Mouse (Mus musculus) heart, adult 2 months (tissue): ENCODE results near the gene Tpgs1. TPM values are rescaled to one million over a fixed set of nuclear protein-coding genes. Genes with fewer than 3 reads are reported as not detected.

Experiments used
- DNase-seq, 2 experiments: peaks; one replicate each; pipeline ENCODE4 v3.0.0; 2021
- H3K27ac ChIP-seq: fragments of 200-600 bp; 2 replicates; pipeline ENCODE4 v1.8.1; 2022
- H3K27me3 ChIP-seq: fragments of 200-500 bp; 2 replicates; pipeline ENCODE4 v1.6.1; 2012; ENCODE audit warnings: mild to moderate bottlenecking, low read length, inconsistent platforms, mixed read lengths; ENCODE audit not compliant: control insufficient read depth, insufficient read depth
- H3K36me3 ChIP-seq: fragments of 200-500 bp; 2 replicates; pipeline ENCODE4 v1.6.1; 2012; ENCODE audit warnings: low read length, inconsistent platforms; ENCODE audit not compliant: control insufficient read depth, insufficient read depth
- H3K4me1 ChIP-seq: fragments of 200-500 bp; 2 replicates; pipeline ENCODE4 v1.6.1; 2011; ENCODE audit warnings: low read length; ENCODE audit not compliant: control insufficient read depth, insufficient read depth
- H3K4me3 ChIP-seq: fragments of 200-600 bp; 2 replicates; pipeline ENCODE4 v1.8.1; 2022
- H3K79me2 ChIP-seq: fragments of 200-500 bp; replicated peaks from 2 replicates; pipeline ENCODE4 v1.6.1; 2012; ENCODE audit warnings: mild to moderate bottlenecking, inconsistent platforms, low read length, moderate library complexity, mixed read lengths; ENCODE audit not compliant: control insufficient read depth, insufficient read depth
- H3K9ac ChIP-seq: fragments of 200-500 bp; 2 replicates; pipeline ENCODE4 v1.6.1; 2012; ENCODE audit warnings: low read depth, mild to moderate bottlenecking, control low read depth, inconsistent platforms, low read length, mixed read lengths
- CTCF ChIP-seq: fragments of 200-600 bp; IDR thresholded peaks from 2 replicates; pipeline ENCODE4 v1.8.1; 2022; ENCODE audit warnings: antibody characterized with exemption, mild to moderate bottlenecking, moderate library complexity
- EP300 ChIP-seq: fragments of 200-500 bp; IDR thresholded peaks from 2 replicates; pipeline ENCODE4 v1.6.1; 2011; ENCODE audit warnings: low read depth, low read length, control low read depth; ENCODE audit not compliant: insufficient read depth
- POLR2A ChIP-seq: fragments of 200-500 bp; IDR thresholded peaks from 2 replicates; pipeline ENCODE4 v1.6.1; 2011; ENCODE audit warnings: mild to moderate bottlenecking, low read depth, low read length, control low read depth; ENCODE audit not compliant: insufficient read depth
- whole genome bisulfite sequencing: fragments of 180-500 bp; shearing (Covaris S2); methylation state at CpG from one replicate; pipeline ENCODE4 v1.1.7; 2018; 5-methylcytosine and 5-hydroxymethylcytosine counted together
- intact Hi-C: fragments of 180-260 bp; cut with DNase I; formaldehyde crosslinking; loops from one replicate; pipeline ENCODE4 v1.15.1; 2025
- polyA plus RNA-seq: library from polyadenylated mRNA; depleted of rRNA; stranded (reverse); fragments of >200 nt; gene quantifications from 2 replicates; pipeline ENCODE4 v1.2.3, GENCODE M21; 2012
- total RNA-seq, 2 experiments: library from RNA; stranded (reverse); gene quantifications; 2 replicates each; pipeline ENCODE4 v1.2.3; 2021

Gene Tpgs1
- total and polyA plus RNA-seq, 3 experiments = 16.5 to 28.1 (median 18.8) TPM

- Histone ChIP-seq H3K79me2 (no peaks in the 10 kb centered on the region), H3K9ac (no peak within 1 kb of the TSS), H3K36me3 (no peaks in the 10 kb centered on the region), H3K27ac (no peak within 1 kb of the TSS), H3K4me3 (no peak within 1 kb of the TSS), H3K27me3 (no peaks in the 10 kb centered on the region), H3K4me1 (no peaks in the 10 kb centered on the region)
- WGBS = 14% methylated on average over 13 of the region's 13 CpGs
- TF ChIP-seq CTCF (peak; percentile 95), EP300 (no peak)
- intact Hi-C loops = loop anchor here (10.0 kb wide), 1 partner anchor 909 kb away; the partner anchor contains the start of gene Ccdc105
- DNase-seq = peak; percentile 60 to 75
Measured at GRCm38 (mm10) chr10:79664131-79664665, 5.0 kb upstream of the Tpgs1 start, which contains the start of gene Madcam1. Gene Madcam1 (plus strand): TSS chr10:79664559.

DNA sequence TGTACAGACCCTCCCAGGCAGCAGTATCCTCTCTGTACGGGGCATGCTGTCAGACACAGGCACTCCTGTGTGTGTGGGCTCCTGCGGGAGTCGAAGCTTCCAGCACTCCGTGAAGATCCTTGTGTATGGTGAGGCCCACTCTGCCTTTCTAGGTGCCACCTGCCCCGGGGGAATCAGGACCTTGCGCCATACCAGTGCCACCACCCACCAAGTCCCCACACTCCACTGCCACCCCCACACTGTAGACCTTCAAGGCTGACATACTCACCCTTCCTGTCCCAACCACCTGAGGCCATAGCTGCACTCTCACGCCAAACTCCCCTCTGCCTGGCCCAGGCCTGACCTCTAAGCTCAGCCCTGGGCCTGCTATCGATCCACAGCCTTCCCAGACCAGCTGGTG is 4.1 kb upstream of the Tpgs1 start:
- no peaks in the 10 kb centered on the region for H3K27me3 ChIP-seq
- H3K4me1 ChIP-seq = peaks cover under 1% of the 10 kb centered on the region; the same call in 1 of the 2 replicates
- TF ChIP-seq EP300 = no peak
- TF ChIP-seq POLR2A = no peak
- TF ChIP-seq CTCF = no peak
- intact Hi-C loops = loop anchor here (10.0 kb wide), 1 partner anchor 910 kb away; the partner anchor contains the start of gene Ccdc105
- H3K9ac ChIP-seq = no peak overlapping the region
- DNase-seq = no peak
- no peak overlapping the region for H3K27ac ChIP-seq
- no peaks in the 10 kb centered on the region for H3K36me3 ChIP-seq
- no peak overlapping the region for H3K4me3 ChIP-seq
- no peaks in the 10 kb centered on the region for H3K79me2 ChIP-seq
- 83% methylated on average over 8 of the region's 8 CpGs for WGBS

GRCm38 (mm10) chr10:79666493-79666892 is 2.7 kb upstream of the Tpgs1 start:
- Histone ChIP-seq H3K4me3 (no peak overlapping the region), H3K79me2 (no peaks in the 10 kb centered on the region), H3K9ac (no peak overlapping the region), H3K4me1 (peaks cover 5% of the 10 kb centered on the region; the same call in 1 of the 2 replicates), H3K36me3 (no peaks in the 10 kb centered on the region), H3K27ac (no peak overlapping the region), H3K27me3 (no peaks in the 10 kb centered on the region)
- no peak for DNase-seq
- intact Hi-C loops = loop anchor here (10.0 kb wide), 1 partner anchor 912 kb away; the partner anchor contains the start of gene Ccdc105
- WGBS = 66% methylated on average over 9 of the region's 9 CpGs
- TF ChIP-seq EP300 = no peak
- no peak for TF ChIP-seq CTCF
- TF ChIP-seq POLR2A = no peak

DNA sequence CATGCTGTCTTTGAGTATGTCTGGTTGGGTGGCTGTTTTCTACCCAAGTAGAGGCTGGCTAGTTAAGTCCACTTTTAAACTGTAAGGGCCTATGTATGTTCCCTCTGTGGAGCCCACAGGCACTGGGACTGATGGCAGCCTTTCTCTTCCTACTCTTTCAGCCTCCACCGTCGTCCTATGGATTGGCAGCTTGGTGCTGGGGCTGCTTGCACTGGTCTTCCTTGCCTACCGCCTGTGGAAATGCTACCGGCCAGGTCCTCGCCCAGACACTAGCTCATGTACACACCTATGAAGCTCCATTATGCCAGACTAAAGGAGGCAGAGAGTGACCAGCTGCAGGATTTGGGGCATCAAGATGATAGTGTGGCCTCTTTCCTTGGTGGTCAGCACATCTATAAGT is 1.1 kb upstream of the Tpgs1 start:
- Histone ChIP-seq H3K4me3 (no peak overlapping the region), H3K4me1 (peaks cover 5% of the 10 kb centered on the region; the same call in 1 of the 2 replicates), H3K27ac (no peak overlapping the region), H3K36me3 (no peaks in the 10 kb centered on the region), H3K27me3 (no peaks in the 10 kb centered on the region), H3K9ac (no peak overlapping the region), H3K79me2 (no peaks in the 10 kb centered on the region)
- TF ChIP-seq CTCF = no peak
- no peak for TF ChIP-seq POLR2A
- TF ChIP-seq EP300 = no peak
- intact Hi-C loops = loop anchor here (2.0 to 10.0 kb wide), 2 partner anchors 73 to 913 kb away; partner anchors contain the start of gene Ccdc105
- 77% methylated on average over 5 of the region's 5 CpGs for WGBS
- DNase-seq = no peak

DNA sequence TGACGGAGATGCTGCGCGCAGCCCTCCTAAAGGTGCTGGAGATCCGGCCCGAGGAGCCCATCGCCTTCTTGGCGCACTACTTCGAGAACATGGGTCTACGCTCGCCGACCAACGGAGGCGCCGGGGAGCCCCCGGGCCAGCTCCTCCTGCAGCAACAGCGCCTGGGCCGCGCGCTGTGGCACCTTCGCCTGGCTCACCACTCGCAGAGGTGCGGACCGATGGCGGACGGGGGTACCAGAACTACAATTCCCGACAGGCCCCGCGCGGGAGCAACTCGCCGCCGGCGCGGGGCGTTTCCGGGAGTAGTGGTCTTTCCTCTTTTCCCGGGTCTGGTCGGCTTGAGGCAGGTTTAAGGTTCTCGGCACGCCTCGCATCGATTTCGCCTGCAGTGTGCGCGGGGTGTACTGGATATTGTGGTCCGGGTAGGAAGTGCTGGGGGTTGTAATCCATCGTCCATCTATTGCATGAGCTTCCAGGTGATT is 448 bp downstream of the Tpgs1 start:
- Histone ChIP-seq H3K27ac (peak overlapping the region; percentile 92), H3K79me2 (no peaks in the 10 kb centered on the region), H3K27me3 (no peaks in the 10 kb centered on the region), H3K9ac (peak overlapping the region; percentile 78), H3K36me3 (no peaks in the 10 kb centered on the region), H3K4me3 (peak overlapping the region; percentile 82), H3K4me1 (peaks cover 5% of the 10 kb centered on the region; the same call in 1 of the 2 replicates)
- no peak for TF ChIP-seq CTCF
- TF ChIP-seq POLR2A = no peak
- TF ChIP-seq EP300 = no peak
- intact Hi-C loops = loop anchor here (1.0 to 10.0 kb wide), 3 partner anchors 12 to 915 kb away; partner anchors contain the start of gene Ccdc105
- peak; percentile 83 to 87 for DNase-seq
- under 1% methylated on average over 47 of the region's 47 CpGs for WGBS

DNA sequence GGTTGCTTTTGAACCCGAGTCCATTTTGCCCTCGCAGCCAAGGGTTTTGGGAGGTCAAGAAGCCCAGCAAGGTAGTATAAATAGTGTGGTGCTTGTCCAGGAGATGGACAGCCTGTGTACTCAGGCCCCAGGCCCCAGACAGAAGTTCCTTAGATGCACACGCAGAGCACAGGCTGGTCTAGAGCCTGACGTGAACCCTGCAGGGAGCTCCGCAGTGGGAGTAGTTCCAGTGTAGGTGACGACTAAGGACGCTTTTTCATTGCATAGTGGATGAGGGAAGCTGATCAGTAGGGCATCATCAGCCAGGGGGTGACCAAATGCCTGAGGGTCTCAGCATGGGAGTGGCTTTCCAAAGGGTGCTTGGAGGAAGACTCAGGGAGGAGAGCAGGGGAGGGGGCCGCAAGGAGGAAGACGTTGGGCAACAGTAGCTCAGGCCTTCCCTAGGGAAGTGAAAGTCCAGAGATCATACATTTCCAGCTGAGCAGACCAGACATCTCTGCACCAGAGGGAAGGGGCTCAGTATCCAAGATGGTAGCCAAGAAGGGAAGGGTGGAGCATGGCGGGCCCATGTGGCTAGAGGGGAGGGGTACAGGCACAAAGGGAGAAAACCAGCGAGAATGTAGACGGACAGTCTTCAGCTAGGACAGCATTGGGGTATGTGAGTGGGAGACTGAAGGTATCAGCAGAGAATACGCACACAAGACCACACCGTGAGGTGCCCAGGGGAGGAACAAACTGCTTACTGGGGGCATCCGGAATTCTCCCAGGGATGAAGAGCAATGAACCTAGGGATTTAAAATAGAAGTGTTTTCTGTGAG is 1.1 kb downstream of the Tpgs1 start:
- no peaks in the 10 kb centered on the region for H3K27me3 ChIP-seq
- no peak for DNase-seq
- no peaks in the 10 kb centered on the region for H3K36me3 ChIP-seq
- TF ChIP-seq POLR2A (no peak), CTCF (no peak), EP300 (no peak)
- WGBS = 39% methylated on average over 15 of the region's 15 CpGs
- H3K9ac ChIP-seq = peak overlapping the region; percentile 78
- intact Hi-C loops = no loop called here
- peak overlapping the region; percentile 92 for H3K27ac ChIP-seq
- peak overlapping the region; percentile 82 for H3K4me3 ChIP-seq
- H3K79me2 ChIP-seq = no peaks in the 10 kb centered on the region
- peaks cover 5% of the 10 kb centered on the region; the same call in 1 of the 2 replicates for H3K4me1 ChIP-seq
